ENCODE assay signal across 18 mouse cellular contexts in the genomic region with DNA sequence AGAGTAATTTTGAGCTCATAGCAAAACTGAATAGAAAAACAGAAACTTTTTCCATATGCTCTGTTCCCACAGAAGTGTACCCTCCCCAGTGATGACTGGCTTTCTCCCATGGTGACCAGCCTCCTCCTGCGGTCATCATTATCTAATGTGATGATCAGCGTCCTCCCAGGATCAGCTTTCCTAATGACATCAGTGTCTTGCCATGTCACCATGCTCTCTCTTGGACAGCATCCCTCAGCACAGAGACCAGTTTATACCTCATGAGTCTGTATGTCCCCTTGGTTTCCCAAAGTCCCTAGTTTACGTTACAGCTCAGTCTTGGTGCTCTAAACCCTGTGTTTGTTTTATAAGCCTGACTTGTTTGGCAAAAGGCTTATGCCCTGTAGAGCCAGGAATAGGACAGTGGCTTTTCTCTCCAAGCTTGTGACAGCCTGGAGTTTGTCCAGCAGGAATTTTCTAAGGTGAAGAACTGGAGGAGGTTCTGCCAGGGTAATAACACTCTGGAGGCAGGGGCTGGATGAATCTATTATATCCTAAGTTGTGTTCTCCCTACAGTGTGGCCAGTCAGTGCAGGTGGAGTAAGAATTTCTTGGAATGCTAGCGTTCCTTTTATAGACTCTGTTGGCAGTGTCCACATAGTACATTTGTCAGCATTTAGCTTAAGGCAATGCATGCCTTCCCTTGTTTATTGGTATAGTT. TPM values are rescaled to one million over a fixed set of nuclear protein-coding genes. Genes with fewer than 3 reads are reported as not detected.
DNase-seq lines count a peak whose midpoint lies in the region; ATAC-seq lines count a peak whose summit lies in the region.
"Had no signal": no experiment of that assay in that cellular context is flagged by ENCODE, and none has a peak within 500 bp of the region (broad histone marks: within the 10 kb centered on the region; RNA-seq: fewer than 3 reads in every experiment).

No protein-coding gene starts in this region.

- no peak overlapping the region for H3K9ac ChIP-seq in midbrain, embryonic 11.5 days (ENCODE audit: low read length)
- H3K9ac ChIP-seq in midbrain, embryonic 15.5 days, result no peak overlapping the region
- no peak overlapping the region for H3K9ac ChIP-seq in heart, embryonic 15.5 days
- H3K9ac ChIP-seq: intestine, embryonic 15.5 days; limb, embryonic 13.5 days; lung, embryonic 15.5 days; neural tube, embryonic 15.5 days had no signal

- intact Hi-C loops in heart, postnatal 25 days (cut with DNase I), result no loop called here

- DNase-seq in heart, adult 11 months, result peak; percentile 96
- no peak for DNase-seq in heart, postnatal 25 days (ENCODE audit: low spot score)
- peak; percentile 78 for DNase-seq in midbrain, embryonic 11.5 days (ENCODE audit: low spot score, missing footprints)
- no peak for DNase-seq in right cerebral cortex, postnatal 14 days
- no peak for DNase-seq in embryo, embryonic 11 days
- DNase-seq: gastrocnemius, postnatal 25 days; kidney, postnatal 14 days; layer of hippocampus, postnatal 36 days had no signal

- H3K36me3 ChIP-seq in midbrain, embryonic 11.5 days (ENCODE audit: control insufficient read depth, insufficient read depth, low read length), result no peaks in the 10 kb centered on the region
- H3K36me3 ChIP-seq in midbrain, embryonic 15.5 days (replicated peaks), result 0 out of 2 replicates have a peak, but pooled peaks cover 3% of the 10 kb centered on the region
- H3K36me3 ChIP-seq in heart, embryonic 15.5 days, result no peaks in the 10 kb centered on the region
- H3K36me3 ChIP-seq: intestine, embryonic 15.5 days; limb, embryonic 13.5 days had no signal

- no peak overlapping the region for H3K4me2 ChIP-seq in midbrain, embryonic 11.5 days
- H3K4me2 ChIP-seq in midbrain, embryonic 15.5 days, result no peak overlapping the region
- H3K4me2 ChIP-seq in heart, embryonic 15.5 days, result no peak overlapping the region
- H3K4me2 ChIP-seq: intestine, embryonic 15.5 days; limb, embryonic 13.5 days; lung, embryonic 15.5 days; neural tube, embryonic 15.5 days had no signal

- H3K9me3 ChIP-seq in midbrain, embryonic 11.5 days (ENCODE audit: control insufficient read depth, low read length), result no peaks in the 10 kb centered on the region
- no peaks in the 10 kb centered on the region for H3K9me3 ChIP-seq in midbrain, embryonic 15.5 days
- H3K9me3 ChIP-seq in heart, embryonic 15.5 days (replicated peaks), result no peaks in the 10 kb centered on the region
- H3K9me3 ChIP-seq: intestine, embryonic 15.5 days; limb, embryonic 13.5 days; lung, embryonic 15.5 days; megakaryocyte, embryonic 14.5 days; neural tube, embryonic 15.5 days had no signal

- H3K27me3 ChIP-seq in midbrain, embryonic 11.5 days (ENCODE audit: control insufficient read depth, insufficient read depth, low read length), result no peaks in the 10 kb centered on the region
- H3K27me3 ChIP-seq in midbrain, embryonic 15.5 days (replicated peaks), result no peaks in the 10 kb centered on the region
- H3K27me3 ChIP-seq in heart, embryonic 15.5 days, result no peaks in the 10 kb centered on the region
- H3K27me3 ChIP-seq: intestine, embryonic 15.5 days; lung, embryonic 15.5 days; megakaryocyte, embryonic 14.5 days; neural tube, embryonic 15.5 days had no signal

- 80% methylated on average over 4 of the region's 4 CpGs for WGBS in midbrain, embryonic 11.5 days
- 84% methylated on average over 4 of the region's 4 CpGs for WGBS in midbrain, embryonic 15.5 days
- 52% methylated on average over 4 of the region's 4 CpGs for WGBS in heart, embryonic 15.5 days

- no peak overlapping the region for H3K27ac ChIP-seq in midbrain, embryonic 11.5 days (ENCODE audit: low read depth, low read length)
- H3K27ac ChIP-seq in midbrain, embryonic 15.5 days, result no peak overlapping the region
- H3K27ac ChIP-seq in heart, embryonic 15.5 days, result peak overlapping the region; percentile 34; the same call in 1 of the 2 replicates
- H3K27ac ChIP-seq: intestine, embryonic 15.5 days; limb, embryonic 13.5 days; lung, embryonic 15.5 days; neural tube, embryonic 15.5 days had no signal

- ATAC-seq in midbrain, embryonic 11.5 days (ENCODE audit: low FRiP score), result 0 out of 2 replicates have a peak, but pooled peaks have one; percentile 40
- ATAC-seq in midbrain, embryonic 15.5 days (replicated peaks), result no peak
- ATAC-seq in heart, embryonic 15.5 days (replicated peaks; ENCODE audit: insufficient number of reproducible peaks, insufficient read depth, low FRiP score, low read depth), result no peak
- ATAC-seq: activated CD4-positive, CD25-positive, alpha-beta regulatory T cell, adult 4 months; CD4-positive, CD25-positive, alpha-beta regulatory T cell, adult 4 months; forebrain, embryonic 14.5 days; intestine, embryonic 15.5 days had no signal

- peaks cover 2% of the 10 kb centered on the region; the same call in 1 of the 2 replicates for H3K4me1 ChIP-seq in midbrain, embryonic 11.5 days (ENCODE audit: control insufficient read depth, insufficient read depth, low read length)
- H3K4me1 ChIP-seq in midbrain, embryonic 15.5 days, result no peaks in the 10 kb centered on the region
- H3K4me1 ChIP-seq in heart, embryonic 15.5 days (replicated peaks), result peaks cover 21% of the 10 kb centered on the region

- no peak overlapping the region for H3K4me3 ChIP-seq in midbrain, embryonic 11.5 days (ENCODE audit: low read depth, low read length)
- H3K4me3 ChIP-seq in midbrain, embryonic 15.5 days, result no peak overlapping the region
- no peak overlapping the region for H3K4me3 ChIP-seq in heart, embryonic 15.5 days
- H3K4me3 ChIP-seq: intestine, embryonic 15.5 days; limb, embryonic 13.5 days; lung, embryonic 15.5 days; megakaryocyte, embryonic 14.5 days; neural tube, embryonic 15.5 days had no signal

RNA-seq across cellular contexts. Expression of gene Serinc5, which starts 46.1 kb away (rescaled TPM):
- total RNA-seq in heart, postnatal 25 days (2021), result 10 to 100 TPM; 15.3 to 17.5 TPM
- polyA plus RNA-seq in midbrain, embryonic 11.5 days (2014; fragmentation: Nextera tagmentation; extraction: Ambion mirVana), result 9.0 and 9.7 TPM in 2 replicates
- 18.1 and 18.6 TPM in 2 replicates for polyA plus RNA-seq in midbrain, embryonic 15.5 days (2015; fragmentation: Nextera tagmentation; extraction: Ambion mirVana)
- 9.6 and 11.3 TPM in 2 replicates for polyA plus RNA-seq in heart, embryonic 15.5 days (2015; fragmentation: Nextera tagmentation; extraction: Ambion mirVana)

Comparison
In these comparisons a context has a peak if more than half of its experiments do, and no peak if none do; other contexts are left out.
1. DNase-seq: peak in heart, adult 11 months (single experiment) and midbrain, embryonic 11.5 days (single experiment); none in heart, postnatal 25 days (single experiment), right cerebral cortex, postnatal 14 days (single experiment) and embryo, embryonic 11 days (single experiment).